Comparison of ENCODE assay signal across 17 mouse cellular contexts in the genomic region with DNA sequence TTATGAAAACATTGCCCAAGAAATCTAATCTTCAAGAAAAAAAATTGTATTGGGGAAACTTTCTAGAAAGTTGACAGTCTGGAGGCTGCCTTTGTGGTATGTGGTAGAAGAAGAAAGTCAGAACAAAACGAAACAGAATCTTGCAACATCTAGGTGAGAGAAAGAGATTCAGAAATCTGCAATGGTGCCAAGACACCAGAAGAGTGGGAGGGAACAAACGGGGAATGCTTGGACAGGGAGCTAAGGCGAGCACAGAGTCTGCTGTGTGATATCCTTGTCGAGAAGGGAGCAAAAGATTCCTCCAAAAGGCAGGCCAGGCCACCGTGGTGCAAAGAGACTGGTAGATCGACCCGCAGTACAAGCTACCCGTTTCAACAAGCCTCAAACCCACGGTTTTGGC.
"Had no signal": no experiment of that assay in that cellular context is flagged by ENCODE, and none has a peak within 500 bp of the region (broad histone marks: within the 10 kb centered on the region; RNA-seq: fewer than 3 reads in every experiment).

No protein-coding gene starts in this region.

- ATAC-seq: liver, postnatal 0 days; lung, postnatal 0 days had no signal

- H3K9ac ChIP-seq: liver, postnatal 0 days; lung, embryonic 15.5 days; midbrain, embryonic 12.5 days; neural tube, embryonic 12.5 days; stomach, embryonic 15.5 days had no signal

- H3K9me3 ChIP-seq: lung, embryonic 15.5 days; midbrain, embryonic 12.5 days; neural tube, embryonic 12.5 days; stomach, embryonic 15.5 days had no signal

- H3K4me1 ChIP-seq: megakaryocyte, embryonic 14.5 days; neural tube, embryonic 12.5 days had no signal

- H3K4me2 ChIP-seq: lung, embryonic 15.5 days; midbrain, embryonic 12.5 days; neural tube, embryonic 12.5 days; stomach, embryonic 15.5 days had no signal

- H3K27ac ChIP-seq: lung, embryonic 15.5 days; macrophage; midbrain, embryonic 12.5 days; neural tube, embryonic 12.5 days; stomach, embryonic 15.5 days; stomach, postnatal 0 days had no signal

- H3K27me3 ChIP-seq: lung, embryonic 15.5 days; megakaryocyte, embryonic 14.5 days; midbrain, embryonic 12.5 days; neural tube, embryonic 12.5 days; stomach, embryonic 15.5 days had no signal

- H3K36me3 ChIP-seq: lung, embryonic 15.5 days; midbrain, embryonic 12.5 days; neural tube, embryonic 12.5 days; stomach, embryonic 15.5 days had no signal

- DNase-seq: liver, postnatal 0 days; lung, adult 2 months; lung, postnatal 14 days; lung, postnatal 36 days; midbrain, embryonic 14.5 days; right cerebral cortex, postnatal 14 days; thymus, adult 18-20 months; thymus, postnatal 14 days; thymus, postnatal 36 days had no signal

- H3K4me3 ChIP-seq: lung, embryonic 15.5 days; megakaryocyte, embryonic 14.5 days; midbrain, embryonic 12.5 days; neural tube, embryonic 12.5 days; stomach, embryonic 15.5 days had no signal
